Mouse (Mus musculus) hindbrain, embryonic 12.5 days (tissue): ENCODE measurements around the gene Fip1l1. TPM values are rescaled to one million over a fixed set of nuclear protein-coding genes. Genes with fewer than 3 reads are reported as not detected.

Experiments
- ATAC-seq: fragments of 200-750 bp; cut with Nextera tagmentation; 2 replicates; pipeline ENCODE4 v1.8.0; 2017; ENCODE audit warnings: moderate TSS enrichment; ENCODE audit not compliant: low FRiP score
- H3K27ac ChIP-seq: fragments of 300-500 bp; sonication (generic); 2 replicates; pipeline ENCODE4 v1.5.1; 2016; ENCODE audit warnings: mild to moderate bottlenecking
- H3K27me3 ChIP-seq: fragments of 300-500 bp; sonication (generic); 2 replicates; pipeline ENCODE4 v1.6.1; 2016; ENCODE audit warnings: mild to moderate bottlenecking
- H3K36me3 ChIP-seq: fragments of 300-500 bp; sonication (generic); 2 replicates; pipeline ENCODE4 v1.6.1; 2016; ENCODE audit warnings: mild to moderate bottlenecking
- H3K4me1 ChIP-seq: fragments of 300-500 bp; sonication (generic); 2 replicates; pipeline ENCODE4 v1.6.1; 2016
- H3K4me2 ChIP-seq: fragments of 300-500 bp; sonication (generic); replicated peaks from 2 replicates; pipeline ENCODE4 v1.6.1; 2016; ENCODE audit warnings: mild to moderate bottlenecking
- H3K4me3 ChIP-seq: fragments of 300-500 bp; sonication (generic); 2 replicates; pipeline ENCODE4 v1.5.1; 2016; ENCODE audit warnings: mild to moderate bottlenecking
- H3K9ac ChIP-seq: fragments of 300-500 bp; sonication (generic); 2 replicates; pipeline ENCODE4 v1.6.1; 2016; ENCODE audit warnings: mild to moderate bottlenecking, moderate library complexity
- H3K9me3 ChIP-seq: fragments of 300-500 bp; sonication (generic); replicated peaks from 2 replicates; pipeline ENCODE4 v1.6.1; 2016; ENCODE audit warnings: mild to moderate bottlenecking
- WGBS: fragments of 180-500 bp; shearing (Covaris S2); methylation state at CpG from one replicate; pipeline ENCODE4 v1.1.7; 2016; 5-methylcytosine and 5-hydroxymethylcytosine counted together
- polyA plus RNA-seq: library from polyadenylated mRNA; unstranded; fragments of >200 nt; fragmentation: Nextera tagmentation; extraction: Ambion mirVana; gene quantifications from 2 replicates; pipeline ENCODE4 v1.2.1, GENCODE M21; 2016

Gene Fip1l1
- polyA plus RNA-seq, 1 experiment from 2014 or later: 110 TPM

GRCm38 (mm10) chr5:74591413-74591812, 56.2 kb downstream of the Fip1l1 start:
- 95% methylated on average over 5 of the region's 5 CpGs for WGBS
- H3K36me3 ChIP-seq: peaks cover 64% of the 10 kb centered on the region

DNA sequence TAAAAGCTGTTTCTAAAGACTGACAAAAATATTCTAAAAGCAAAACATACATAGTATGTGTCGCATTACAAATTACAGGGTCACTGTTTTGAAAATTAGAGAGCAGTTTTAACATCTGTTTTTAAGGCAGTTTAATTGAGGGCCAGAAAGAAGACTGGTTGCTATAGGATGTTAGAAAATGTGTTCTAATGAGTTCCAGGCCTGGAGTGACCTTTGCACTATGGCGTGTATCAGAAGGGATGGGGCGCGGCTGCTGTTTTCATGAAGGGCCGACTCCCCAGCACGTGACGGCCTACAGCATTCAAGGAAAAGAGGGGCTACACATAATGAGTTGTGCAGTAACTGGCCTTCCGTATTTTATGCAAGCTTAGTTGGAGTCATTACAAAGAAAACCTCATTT, 57.9 kb downstream of the Fip1l1 start:
- H3K9me3 ChIP-seq: no peaks in the 10 kb centered on the region
- H3K4me1 ChIP-seq: no peaks in the 10 kb centered on the region
- no peak overlapping the region for H3K4me2 ChIP-seq
- ATAC-seq: no peak
- peaks cover 68% of the 10 kb centered on the region for H3K36me3 ChIP-seq
- no peak overlapping the region for H3K27ac ChIP-seq
- no peak overlapping the region for H3K4me3 ChIP-seq
- WGBS: 71% methylated on average over 8 of the region's 8 CpGs
- no peak overlapping the region for H3K9ac ChIP-seq
- no peaks in the 10 kb centered on the region for H3K27me3 ChIP-seq

More at GRCm38 (mm10) chr5:74591413-74591812, 56.2 kb downstream of the Fip1l1 start:
- Histone ChIP-seq H3K4me3 (no peak overlapping the region), H3K27me3 (no peaks in the 10 kb centered on the region), H3K4me2 (no peak overlapping the region), H3K9me3 (no peaks in the 10 kb centered on the region), H3K4me1 (no peaks in the 10 kb centered on the region), H3K27ac (no peak overlapping the region), H3K9ac (no peak overlapping the region)
- ATAC-seq: no peak

- no peaks in the 10 kb centered on the region for H3K27me3 ChIP-seq
- 80% methylated on average over 5 of the region's 5 CpGs for WGBS
- H3K36me3 ChIP-seq: peaks cover 27% of the 10 kb centered on the region
- H3K4me1 ChIP-seq: no peaks in the 10 kb centered on the region
- ATAC-seq: no peak
- no peak overlapping the region for H3K4me2 ChIP-seq
- H3K9me3 ChIP-seq: no peaks in the 10 kb centered on the region
- no peak overlapping the region for H3K27ac ChIP-seq
- no peak overlapping the region for H3K9ac ChIP-seq
- H3K4me3 ChIP-seq: no peak overlapping the region
These were observed 64.8 kb downstream of the Fip1l1 start for GRCm38 (mm10) chr5:74600010-74600409.

GRCm38 (mm10) chr5:74601171-74601570, 65.9 kb downstream of the Fip1l1 start:
- no peaks in the 10 kb centered on the region for H3K4me1 ChIP-seq
- 84% methylated on average over 3 of the region's 3 CpGs for WGBS
- H3K4me2 ChIP-seq: no peak overlapping the region
- H3K27ac ChIP-seq: no peak overlapping the region
- no peaks in the 10 kb centered on the region for H3K9me3 ChIP-seq
- no peaks in the 10 kb centered on the region for H3K27me3 ChIP-seq
- ATAC-seq: no peak
- peaks cover 21% of the 10 kb centered on the region for H3K36me3 ChIP-seq
- H3K4me3 ChIP-seq: no peak overlapping the region
- H3K9ac ChIP-seq: no peak overlapping the region

GRCm38 (mm10) chr5:74601965-74602364, 66.7 kb downstream of the Fip1l1 start:
- H3K27me3 ChIP-seq: no peaks in the 10 kb centered on the region
- H3K4me3 ChIP-seq: no peak overlapping the region
- WGBS: 80% methylated on average over 6 of the region's 6 CpGs
- no peak overlapping the region for H3K4me2 ChIP-seq
- H3K27ac ChIP-seq: no peak overlapping the region
- no peak overlapping the region for H3K9ac ChIP-seq
- H3K4me1 ChIP-seq: no peaks in the 10 kb centered on the region
- peaks cover 15% of the 10 kb centered on the region for H3K36me3 ChIP-seq
- no peaks in the 10 kb centered on the region for H3K9me3 ChIP-seq
- ATAC-seq: no peak

- Histone ChIP-seq H3K36me3 (peaks cover 12% of the 10 kb centered on the region), H3K9ac (no peak overlapping the region), H3K4me3 (no peak overlapping the region), H3K4me2 (no peak overlapping the region), H3K4me1 (no peaks in the 10 kb centered on the region), H3K27me3 (no peaks in the 10 kb centered on the region), H3K9me3 (no peaks in the 10 kb centered on the region), H3K27ac (no peak overlapping the region)
- WGBS: 79% methylated on average over 10 of the region's 10 CpGs
- ATAC-seq: no peak
These were observed 67.1 kb downstream of the Fip1l1 start for GRCm38 (mm10) chr5:74602371-74602770.

DNA sequence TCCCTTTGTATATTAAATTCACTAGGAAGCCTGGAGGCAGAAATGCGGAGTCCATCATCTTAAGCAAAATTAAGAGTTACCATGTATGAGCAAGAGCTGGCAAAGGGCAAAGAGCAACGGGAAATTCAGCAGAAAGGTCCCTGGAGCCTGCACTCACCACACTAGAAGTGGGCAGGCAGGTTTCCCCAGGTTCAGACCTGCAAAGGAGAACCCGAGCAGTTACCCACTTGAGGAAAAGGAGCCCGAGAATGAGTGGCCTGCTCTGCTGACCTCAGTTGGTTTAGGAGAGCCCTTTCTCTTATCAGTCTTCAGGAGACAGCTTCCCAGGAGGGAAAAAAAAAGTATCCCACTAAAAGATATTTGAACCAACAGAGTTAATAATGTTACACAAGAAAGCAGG, 68.1 kb downstream of the Fip1l1 start:
- 0 out of 2 replicates have a peak, but pooled peaks cover 5% of the 10 kb centered on the region for H3K36me3 ChIP-seq
- H3K27me3 ChIP-seq: no peaks in the 10 kb centered on the region
- ATAC-seq: no peak
- no peaks in the 10 kb centered on the region for H3K4me1 ChIP-seq
- H3K27ac ChIP-seq: no peak overlapping the region
- H3K4me2 ChIP-seq: no peak overlapping the region
- no peak overlapping the region for H3K9ac ChIP-seq
- H3K9me3 ChIP-seq: no peaks in the 10 kb centered on the region
- 82% methylated on average over 4 of the region's 4 CpGs for WGBS
- no peak overlapping the region for H3K4me3 ChIP-seq

- Histone ChIP-seq H3K9me3 (no peaks in the 10 kb centered on the region), H3K4me2 (no peak overlapping the region), H3K9ac (no peak overlapping the region), H3K36me3 (no peaks in the 10 kb centered on the region), H3K4me1 (no peaks in the 10 kb centered on the region), H3K27me3 (no peaks in the 10 kb centered on the region), H3K4me3 (no peak overlapping the region), H3K27ac (no peak overlapping the region)
- 82% methylated on average over 8 of the region's 8 CpGs for WGBS
- no peak for ATAC-seq
These were observed 71.0 kb downstream of the Fip1l1 start for GRCm38 (mm10) chr5:74606213-74606612.

DNA sequence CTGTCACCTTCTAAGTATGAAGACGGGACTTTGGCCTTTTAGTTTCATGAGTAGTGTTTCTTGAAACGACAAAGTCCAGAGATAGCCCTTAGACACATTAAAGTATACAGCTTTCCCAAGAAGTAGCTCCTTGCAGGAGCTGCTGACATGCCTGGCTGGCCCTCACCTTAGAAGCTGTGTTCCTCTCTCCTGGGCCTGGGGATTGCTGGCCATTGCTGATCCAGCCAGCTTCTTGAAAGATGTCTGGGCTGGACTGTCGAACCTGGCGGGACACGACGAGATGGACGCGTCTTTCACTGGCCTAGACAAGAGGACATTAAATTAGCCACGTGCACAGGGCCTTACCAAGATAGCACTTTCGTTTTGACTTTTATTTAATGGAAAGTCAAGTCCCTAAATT, 75.3 kb downstream of the Fip1l1 start:
- Histone ChIP-seq H3K4me3 (no peak overlapping the region), H3K4me2 (no peak overlapping the region), H3K27ac (no peak overlapping the region), H3K36me3 (no peaks in the 10 kb centered on the region), H3K4me1 (no peaks in the 10 kb centered on the region), H3K27me3 (no peaks in the 10 kb centered on the region), H3K9ac (no peak overlapping the region), H3K9me3 (no peaks in the 10 kb centered on the region)
- 88% methylated on average over 10 of the region's 10 CpGs for WGBS
- no peak for ATAC-seq

GRCm38 (mm10) chr5:74612713-74613112, 77.5 kb downstream of the Fip1l1 start:
- no peaks in the 10 kb centered on the region for H3K4me1 ChIP-seq
- ATAC-seq: no peak
- 85% methylated on average over 5 of the region's 5 CpGs for WGBS
- no peaks in the 10 kb centered on the region for H3K36me3 ChIP-seq
- H3K9me3 ChIP-seq: no peaks in the 10 kb centered on the region
- no peak overlapping the region for H3K9ac ChIP-seq
- no peaks in the 10 kb centered on the region for H3K27me3 ChIP-seq
- no peak overlapping the region for H3K4me3 ChIP-seq
- no peak overlapping the region for H3K4me2 ChIP-seq
- no peak overlapping the region for H3K27ac ChIP-seq

GRCm38 (mm10) chr5:74613491-74614151, 78.4 kb downstream of the Fip1l1 start:
- Histone ChIP-seq H3K27ac (no peak overlapping the region), H3K4me2 (no peak overlapping the region), H3K4me3 (no peak overlapping the region), H3K9ac (no peak overlapping the region), H3K27me3 (no peaks in the 10 kb centered on the region), H3K36me3 (no peaks in the 10 kb centered on the region), H3K4me1 (no peaks in the 10 kb centered on the region), H3K9me3 (no peaks in the 10 kb centered on the region)
- WGBS: 77% methylated on average over 18 of the region's 18 CpGs
- ATAC-seq: no peak

DNA sequence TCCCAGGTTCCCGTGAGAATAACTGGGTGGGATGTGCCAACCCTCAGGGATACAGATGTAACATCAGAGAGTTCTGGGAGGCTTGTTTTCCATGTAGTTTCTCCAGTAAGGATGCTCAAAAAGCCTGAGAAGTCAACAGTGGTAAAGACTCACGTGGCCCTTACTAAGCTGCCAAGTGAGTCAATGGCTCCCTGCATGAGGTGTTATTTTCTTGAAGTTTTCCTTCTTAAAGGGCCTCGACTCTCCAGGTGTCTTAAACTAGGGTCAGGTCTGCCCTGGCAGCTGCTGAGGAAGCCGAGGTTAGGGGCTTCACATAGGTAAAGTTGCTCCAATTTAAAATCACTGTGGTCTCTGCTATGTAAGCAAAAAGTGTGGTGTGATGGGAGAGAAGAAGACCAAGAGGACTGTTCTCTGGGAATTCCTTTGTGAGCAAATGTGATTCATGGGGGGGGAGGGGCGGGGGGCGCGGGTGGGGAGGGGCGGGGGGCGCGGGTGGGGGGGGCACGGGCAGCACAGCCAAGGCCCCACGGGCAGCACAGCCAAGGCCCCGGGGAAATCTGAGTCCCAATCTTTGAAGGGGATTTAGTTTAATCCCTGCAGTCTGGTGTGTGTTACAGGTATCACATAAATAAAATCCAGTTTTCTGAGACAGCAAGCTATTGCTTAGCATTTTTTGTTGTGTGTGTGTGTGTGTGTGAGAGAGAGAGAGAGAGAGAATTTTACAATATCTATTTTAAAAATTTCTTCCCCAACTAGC, 82.7 kb downstream of the Fip1l1 start:
- Histone ChIP-seq H3K9me3 (no peaks in the 10 kb centered on the region), H3K27me3 (no peaks in the 10 kb centered on the region), H3K4me2 (no peak overlapping the region), H3K36me3 (no peaks in the 10 kb centered on the region), H3K4me1 (peaks cover 6% of the 10 kb centered on the region), H3K27ac (no peak overlapping the region), H3K9ac (no peak overlapping the region), H3K4me3 (no peak overlapping the region)
- 74% methylated on average over 12 of the region's 13 CpGs for WGBS
- ATAC-seq: no peak

DNA sequence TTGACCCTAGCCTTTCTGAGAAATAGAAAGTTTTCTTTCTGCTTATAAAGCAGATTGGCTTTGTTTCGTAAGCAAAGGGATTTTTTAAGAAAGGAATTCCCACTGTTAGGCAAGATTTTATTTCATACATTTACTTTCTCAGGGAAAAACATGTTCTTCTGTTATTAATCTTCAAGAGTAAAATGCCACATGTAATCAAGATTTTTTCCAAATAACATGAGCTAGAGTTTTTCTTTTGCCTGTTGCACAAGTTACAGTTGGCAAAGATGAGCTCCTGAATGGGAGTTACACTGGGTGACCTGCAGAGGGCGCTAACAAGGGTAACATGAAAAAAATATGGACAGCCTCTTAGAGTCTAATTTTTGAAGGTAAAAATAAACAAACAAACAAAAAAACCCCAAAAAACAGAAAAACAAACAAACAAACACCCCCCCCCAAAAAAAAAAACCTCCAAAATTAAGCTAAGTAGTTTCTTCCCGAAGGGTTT, 83.4 kb downstream of the Fip1l1 start:
- no peak overlapping the region for H3K4me2 ChIP-seq
- no peaks in the 10 kb centered on the region for H3K27me3 ChIP-seq
- no peak overlapping the region for H3K9ac ChIP-seq
- H3K36me3 ChIP-seq: no peaks in the 10 kb centered on the region
- H3K27ac ChIP-seq: no peak overlapping the region
- ATAC-seq: no peak
- peaks cover 6% of the 10 kb centered on the region for H3K4me1 ChIP-seq
- no peak overlapping the region for H3K4me3 ChIP-seq
- WGBS: 64% methylated on average over 3 of the region's 3 CpGs
- no peaks in the 10 kb centered on the region for H3K9me3 ChIP-seq
